Mouse (Mus musculus) T-cell, adult 2 months (primary cell): ENCODE measurements around the gene Midn.
"Not testable (repeated sequence)": the region's sequence is repeated elsewhere in the genome, so short reads cannot be mapped to it uniquely, and the experiment has no call there.

Experiments used
- DNase-seq: peaks from one replicate; pipeline ENCODE4 v3.0.0; 2022; ENCODE audit warnings: low spot score

Midn gene

GRCm38 (mm10) chr10:80158307-80158986 is 10.4 kb downstream of the Midn start:
- peak; percentile 68 for DNase-seq

DNA sequence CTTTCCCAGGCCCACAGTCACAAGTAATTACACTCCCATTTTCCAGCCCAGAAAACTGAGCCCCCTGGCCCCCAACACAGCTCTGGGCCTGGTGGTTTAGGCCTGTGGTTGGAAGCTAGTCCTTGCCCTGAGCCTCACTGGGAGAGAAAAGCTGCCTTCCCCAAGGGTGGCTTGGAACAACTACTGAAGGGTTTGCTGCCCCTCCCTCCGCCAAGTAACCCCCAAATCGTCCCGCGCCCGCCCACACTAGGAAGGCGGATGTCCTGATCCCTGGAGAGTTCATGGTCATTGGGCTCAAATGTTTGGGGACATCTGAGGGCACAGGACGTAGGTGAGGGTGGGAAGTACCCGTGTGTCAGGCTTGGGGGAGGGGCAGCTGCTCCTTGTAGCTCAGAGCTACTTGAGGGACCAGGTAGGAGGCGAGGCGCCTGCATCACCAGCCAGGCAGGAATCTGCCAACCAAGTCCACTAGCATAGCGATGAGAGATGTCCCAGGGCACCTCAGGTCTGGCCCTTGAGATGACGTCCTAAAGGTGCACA is 11.0 kb downstream of the Midn start:
- no peak for DNase-seq

GRCm38 (mm10) chr10:80159561-80160454 is 11.7 kb downstream of the Midn start:
- peak; percentile 100 for DNase-seq

- DNase-seq: no peak
These were observed 12.6 kb downstream of the Midn start for GRCm38 (mm10) chr10:80160455-80161371.

DNA sequence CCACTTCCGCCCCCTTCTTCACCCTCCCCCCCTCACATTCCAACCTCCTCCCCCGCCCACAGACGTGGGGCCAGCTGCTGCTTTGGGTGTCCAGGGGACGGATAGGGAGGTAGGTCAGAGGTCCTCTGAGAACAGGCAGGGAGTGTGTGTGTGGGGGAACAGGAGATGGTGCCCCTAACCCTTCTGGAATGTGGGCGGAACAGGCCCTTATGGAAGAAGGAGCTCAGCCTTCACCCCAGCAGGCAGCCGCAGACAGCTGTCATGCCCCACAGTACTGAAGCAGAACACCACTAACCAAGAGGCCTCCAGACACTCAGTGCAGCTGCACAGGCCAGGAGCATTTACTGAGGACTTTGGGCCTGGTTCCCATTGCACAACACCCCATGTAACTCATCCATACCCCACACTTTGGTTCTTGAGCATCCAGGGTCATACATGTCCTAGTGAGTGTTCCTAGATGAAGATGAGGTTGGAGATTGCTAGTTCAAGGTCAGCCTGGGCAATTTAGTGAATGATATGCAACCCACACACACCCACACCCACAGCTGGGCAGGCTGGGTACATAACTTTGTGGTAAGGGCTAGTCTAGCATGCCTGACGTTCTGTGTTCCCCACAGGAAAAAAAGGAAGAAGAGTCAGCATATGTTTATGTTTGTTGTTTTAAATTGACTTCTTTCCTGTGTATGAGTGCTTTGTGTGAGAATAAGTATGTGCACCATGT is 13.6 kb downstream of the Midn start:
- no peak for DNase-seq

GRCm38 (mm10) chr10:80162243-80162608 is 14.2 kb downstream of the Midn start:
- DNase-seq: no peak

DNA sequence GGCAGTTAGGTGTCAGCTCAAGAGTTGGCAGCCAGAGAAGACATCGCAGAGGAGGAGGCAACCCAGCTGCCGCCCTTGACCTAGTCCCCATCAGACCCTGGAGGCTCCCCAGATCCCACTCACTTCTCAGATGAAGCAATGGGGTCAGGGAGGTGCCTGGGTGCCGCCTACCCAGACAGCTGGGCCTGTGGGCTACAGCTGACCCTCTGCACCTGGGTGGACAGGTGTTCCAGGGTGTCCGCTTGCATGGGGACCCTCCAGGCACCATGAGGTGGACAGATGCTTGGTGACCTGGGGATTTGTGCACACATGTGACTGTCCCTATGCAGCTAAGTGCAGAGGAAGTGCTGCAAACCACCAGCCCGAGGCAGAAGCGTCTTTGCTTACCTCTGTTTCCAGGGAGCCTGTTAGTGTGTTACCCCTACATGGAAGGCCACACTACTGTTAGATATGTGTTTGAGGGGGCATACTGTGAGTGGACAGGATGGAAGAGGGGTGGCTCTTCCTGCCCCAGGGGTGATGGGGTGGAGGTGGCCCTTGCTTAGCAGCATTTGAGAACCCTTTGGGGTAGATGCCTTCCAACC is 14.7 kb downstream of the Midn start:
- no peak for DNase-seq

DNA sequence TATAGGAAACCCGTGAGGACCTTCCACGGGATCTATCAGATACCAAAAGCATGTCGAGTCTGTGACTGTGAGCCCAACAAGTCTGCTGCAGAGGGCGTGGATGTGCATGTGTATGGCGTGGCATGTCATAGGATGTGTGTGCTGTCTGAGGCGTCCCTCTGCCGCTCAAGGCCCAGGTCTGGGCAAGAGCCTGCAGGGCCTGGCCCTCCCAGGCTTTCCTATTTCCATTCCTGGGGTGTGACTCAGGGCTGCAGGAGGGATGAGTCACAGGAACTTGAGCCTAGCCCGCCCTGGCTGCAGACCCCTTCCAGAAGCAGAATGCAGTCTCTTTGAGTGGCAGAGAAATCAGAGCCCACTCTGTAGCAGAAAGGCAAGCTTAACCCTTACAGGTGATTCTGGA is 15.6 kb downstream of the Midn start:
- no peak for DNase-seq

DNA sequence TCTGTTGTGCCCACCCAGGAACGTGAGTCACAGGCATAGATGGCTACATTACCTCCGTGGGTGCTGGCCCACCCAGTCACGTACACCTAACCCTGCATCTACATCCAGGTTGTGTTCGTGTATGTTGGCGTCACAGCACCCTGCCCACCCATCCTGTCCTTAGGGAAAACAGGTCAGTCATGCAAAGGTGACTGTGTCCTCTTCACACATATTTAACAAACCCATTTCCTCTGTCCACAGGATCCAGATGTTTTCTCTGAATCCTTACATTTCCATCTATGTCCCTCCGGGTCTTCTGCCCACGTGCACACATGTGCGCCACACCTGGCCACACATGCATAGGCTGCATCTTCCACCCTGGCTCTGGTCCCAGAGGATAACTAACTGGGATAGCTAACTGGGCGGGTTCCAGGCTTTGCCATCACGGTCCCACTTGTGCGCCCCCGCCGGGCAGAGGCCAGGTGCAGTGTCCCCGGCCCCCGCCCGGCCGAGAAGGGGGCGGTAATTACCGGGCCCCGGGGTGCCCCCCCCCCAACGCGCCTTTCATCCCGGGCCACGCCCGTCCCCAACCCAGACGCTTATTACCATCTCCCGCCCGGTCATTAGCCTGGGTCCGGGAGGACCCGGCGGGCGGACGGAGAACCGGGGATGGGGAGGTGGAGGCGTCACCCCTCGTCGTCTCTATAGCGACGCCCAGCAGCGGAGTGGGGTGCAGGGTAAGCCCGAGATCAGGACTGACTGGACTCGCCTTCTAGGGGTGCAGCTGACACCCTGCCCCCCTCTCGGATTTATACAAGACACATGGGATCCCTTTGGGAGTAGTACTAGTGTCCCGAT is 16.3 kb downstream of the Midn start:
- DNase-seq: no peak

- peak; percentile 89 for DNase-seq
These were observed 16.9 kb downstream of the Midn start for GRCm38 (mm10) chr10:80164998-80165344.

- no peak for DNase-seq
These were observed 17.5 kb downstream of the Midn start, which contains the start of gene Cirbp for GRCm38 (mm10) chr10:80165392-80166128. Cirbp (plus strand) TSS chr10:80165985.

DNA sequence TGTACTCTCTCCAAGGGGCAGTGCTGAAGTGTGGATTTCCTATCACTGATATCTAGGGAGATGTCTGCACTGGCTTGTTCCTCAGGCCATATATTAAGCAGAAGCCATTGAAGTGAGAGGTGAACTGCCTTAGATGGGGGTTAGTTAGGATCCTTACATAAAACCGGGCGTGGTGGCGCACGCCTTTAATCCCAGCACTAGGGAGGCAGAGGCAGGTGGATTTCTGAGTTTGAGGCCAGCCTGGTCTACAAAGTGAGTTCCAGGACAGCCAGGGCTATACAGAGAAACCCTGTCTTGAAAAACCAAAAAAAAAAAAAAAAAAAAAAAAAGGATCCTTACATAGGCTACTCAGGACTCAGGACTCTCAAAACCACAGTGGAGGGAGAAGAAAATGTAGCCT is 18.1 kb downstream of the Midn start:
- DNase-seq: not testable (repeated sequence)

DNA sequence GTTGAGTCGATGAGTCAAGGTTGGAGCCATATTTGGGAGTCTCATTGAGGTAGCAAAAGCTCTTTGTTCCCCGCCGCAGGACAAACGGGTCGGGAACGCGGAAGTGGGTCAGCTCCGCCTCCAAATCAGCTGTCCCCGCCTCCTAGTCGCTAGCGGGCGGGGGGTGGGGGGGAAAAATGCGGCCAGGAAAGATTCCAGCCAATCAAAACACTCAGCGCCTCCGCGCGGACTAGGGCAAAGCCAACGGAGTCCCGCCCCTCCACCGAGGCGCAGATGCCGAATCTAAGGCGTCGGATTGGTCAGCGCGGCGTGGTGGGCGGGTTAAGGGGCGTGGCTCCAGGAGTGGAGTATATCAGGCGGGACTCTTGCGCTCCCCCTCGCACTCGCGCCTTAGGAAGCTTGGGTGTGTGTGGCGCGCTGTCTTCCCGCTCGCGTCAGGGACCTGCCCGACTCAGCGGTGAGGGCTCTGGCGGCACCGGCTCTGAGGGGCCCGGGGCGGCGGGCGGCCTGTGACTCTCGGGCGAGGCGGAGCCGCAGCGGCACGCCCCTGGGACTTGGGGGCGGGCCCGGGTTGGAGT is 19.5 kb downstream of the Midn start:
- peak; percentile 98 for DNase-seq

DNA sequence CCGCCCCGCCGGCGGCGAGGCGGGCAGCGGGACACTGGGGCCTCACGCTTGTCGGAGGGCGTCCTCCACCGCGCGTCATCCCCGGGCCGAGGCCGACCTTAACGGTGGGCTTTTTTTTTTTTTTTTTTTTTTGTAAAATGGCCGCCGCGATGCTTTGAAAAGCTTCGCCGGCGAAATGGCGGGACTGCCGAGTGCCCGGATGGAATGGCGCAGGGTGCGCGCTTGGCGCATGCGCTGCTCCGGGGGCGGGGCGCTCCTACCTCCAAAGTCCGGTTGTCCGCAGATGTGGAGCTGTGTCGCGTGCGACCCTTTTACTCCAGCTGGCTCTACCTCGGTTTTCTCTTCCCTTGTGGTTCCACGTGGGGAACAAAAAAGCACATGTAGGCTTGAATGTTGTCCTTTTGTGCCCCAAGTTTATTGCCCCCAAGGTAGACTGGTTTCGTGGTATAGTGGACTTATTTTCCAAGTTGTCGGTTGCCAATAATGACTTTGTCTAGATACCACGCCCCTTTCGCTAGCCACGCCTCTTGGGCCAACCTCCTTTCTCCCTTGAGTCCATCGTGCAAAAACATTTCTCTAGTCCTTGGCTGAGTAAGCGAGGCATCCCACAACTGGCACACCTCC is 20.1 kb downstream of the Midn start:
- DNase-seq: peak; percentile 81

DNA sequence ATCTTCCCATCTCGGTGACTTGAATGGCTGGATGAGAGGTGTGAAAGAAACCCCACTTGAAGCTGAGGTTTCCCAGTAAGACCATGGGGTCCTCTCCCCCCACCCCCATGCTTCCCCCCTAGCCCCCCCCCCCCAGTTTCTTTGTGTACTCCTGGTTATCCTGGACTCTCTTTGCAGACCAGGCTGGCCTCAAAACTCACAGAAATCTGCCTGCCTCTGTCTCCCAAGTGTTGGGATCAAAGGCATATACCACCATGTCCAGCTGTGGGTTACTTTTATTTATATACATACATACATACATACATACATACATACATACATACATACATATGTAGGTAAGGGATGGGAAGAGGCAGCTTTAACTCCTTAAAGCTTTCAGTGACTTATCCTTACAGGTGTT is 21.0 kb downstream of the Midn start:
- DNase-seq: no peak

- DNase-seq: no peak
These were observed 21.6 kb downstream of the Midn start for GRCm38 (mm10) chr10:80169651-80170050.

DNA sequence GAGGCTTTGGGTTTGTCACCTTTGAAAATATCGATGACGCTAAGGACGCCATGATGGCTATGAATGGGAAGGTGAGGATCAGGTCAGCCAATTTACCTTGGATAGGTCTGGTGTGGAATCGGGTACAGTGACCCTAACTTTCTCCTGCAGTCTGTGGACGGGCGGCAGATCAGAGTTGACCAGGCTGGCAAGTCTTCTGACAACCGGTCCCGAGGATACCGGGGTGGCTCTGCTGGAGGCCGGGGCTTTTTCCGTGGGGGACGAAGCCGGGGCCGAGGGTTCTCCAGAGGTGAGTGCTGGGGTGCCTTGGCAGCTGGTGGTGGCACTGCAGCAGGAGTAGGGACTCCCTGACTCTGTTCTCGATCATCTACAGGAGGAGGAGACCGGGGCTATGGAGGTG is 22.0 kb downstream of the Midn start:
- DNase-seq: no peak

DNA sequence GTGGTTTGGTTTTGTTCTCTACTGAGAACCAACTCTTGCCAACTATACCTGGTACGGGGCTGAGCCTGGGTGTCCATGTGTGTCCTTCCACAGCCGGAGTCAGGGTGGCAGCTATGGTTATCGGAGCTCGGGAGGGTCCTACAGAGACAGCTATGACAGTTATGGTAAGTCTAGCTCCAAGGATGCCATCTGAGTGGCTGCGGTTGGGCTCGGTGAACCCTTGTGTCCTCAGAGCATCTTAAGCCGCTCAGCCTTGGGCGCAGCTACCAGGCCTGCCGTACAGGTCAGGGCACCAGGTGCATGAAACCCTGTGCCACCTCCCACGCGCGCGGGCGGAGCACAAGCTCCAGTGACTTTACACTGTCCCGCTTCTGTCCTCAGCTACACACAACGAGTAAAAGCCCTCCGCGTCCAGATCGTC is 22.5 kb downstream of the Midn start:
- no peak for DNase-seq

DNA sequence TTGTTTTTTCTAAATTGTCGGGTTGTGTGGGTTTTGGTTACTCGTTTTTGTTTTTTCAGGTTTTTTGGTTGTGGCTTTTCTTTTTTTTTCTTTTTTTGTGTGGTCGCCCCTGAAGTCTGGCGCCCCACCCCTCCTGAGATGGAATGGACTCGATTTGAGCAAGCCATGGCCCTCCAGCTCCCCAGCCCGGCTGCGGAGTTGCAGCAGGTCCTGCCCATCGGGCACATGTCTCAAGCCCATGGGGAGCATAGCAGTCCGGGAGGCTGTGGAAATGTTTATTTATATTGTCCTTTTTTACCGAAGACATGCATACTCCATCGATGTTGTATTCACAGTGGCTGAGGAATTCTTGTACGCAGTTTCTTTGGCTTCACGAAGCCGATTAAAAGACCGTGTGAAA is 23.2 kb downstream of the Midn start:
- DNase-seq: no peak
